Mouse (Mus musculus) pancreas, adult 10 weeks (tissue): ENCODE measurements around the gene Rhox13. TPM values are rescaled to one million over a fixed set of nuclear protein-coding genes. Genes with fewer than 3 reads are reported as not detected.

ENCODE experiments used
- polyA plus RNA-seq: library from polyadenylated mRNA; stranded (reverse); fragments of 350-450 nt; fragmentation: Illumina TruSeq; extraction: RNeasy Lipid Tissue Mini Kit (QIAGEN cat#74804); gene quantifications from one replicate; pipeline ENCODE4 v1.2.3, GENCODE M21; 2015; ENCODE audit warnings: low read depth, low replicate concordance; ENCODE audit not compliant: insufficient read depth

Gene Rhox13
- not detected for polyA plus RNA-seq

DNA sequence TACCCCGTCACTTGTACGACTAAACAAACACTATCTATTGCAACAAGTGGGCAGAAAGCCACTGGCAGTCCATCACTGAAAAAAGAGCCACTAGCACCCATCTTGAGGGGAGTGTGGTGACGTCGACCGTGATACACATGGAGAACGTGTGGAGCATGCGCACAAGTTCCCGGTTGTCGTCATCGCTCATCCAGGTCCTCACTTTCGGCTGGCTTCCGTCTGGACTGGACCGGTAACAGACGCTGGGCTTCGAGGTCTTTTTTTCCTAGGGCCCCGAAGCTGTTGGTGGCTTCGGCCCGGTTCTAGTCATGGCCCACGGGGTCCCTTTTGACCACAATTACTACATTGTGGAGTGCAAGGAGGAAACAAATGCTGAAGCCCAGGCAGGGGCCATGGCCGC, at the start of gene Rhox13:
TSS of gene Rhox13 (plus strand) at position 238 of the 400 bp plus-strand sequence.

DNA sequence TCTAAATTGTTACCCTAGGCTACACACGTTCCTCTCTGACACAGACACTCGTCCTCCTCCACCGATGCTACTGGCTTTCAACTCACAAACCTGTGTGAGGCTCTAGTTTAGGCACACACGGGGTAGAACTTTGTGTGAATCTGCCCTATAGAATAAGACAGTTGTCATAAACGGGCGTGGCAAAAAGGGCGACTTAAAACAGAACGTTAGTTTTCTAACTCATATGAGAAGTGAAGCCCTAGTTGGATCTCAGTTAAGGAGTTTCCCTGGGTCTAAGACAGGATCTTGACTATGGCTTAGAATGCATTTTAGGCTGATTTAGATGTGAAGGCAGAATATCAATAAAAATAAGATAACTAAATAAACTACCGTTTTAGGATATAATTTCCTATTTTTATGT, 36.0 kb upstream of the Rhox13 start, which contains the start of gene Rhox11:
TSS of gene Rhox11 (minus strand) at position 101 of the 400 bp plus-strand sequence.

DNA sequence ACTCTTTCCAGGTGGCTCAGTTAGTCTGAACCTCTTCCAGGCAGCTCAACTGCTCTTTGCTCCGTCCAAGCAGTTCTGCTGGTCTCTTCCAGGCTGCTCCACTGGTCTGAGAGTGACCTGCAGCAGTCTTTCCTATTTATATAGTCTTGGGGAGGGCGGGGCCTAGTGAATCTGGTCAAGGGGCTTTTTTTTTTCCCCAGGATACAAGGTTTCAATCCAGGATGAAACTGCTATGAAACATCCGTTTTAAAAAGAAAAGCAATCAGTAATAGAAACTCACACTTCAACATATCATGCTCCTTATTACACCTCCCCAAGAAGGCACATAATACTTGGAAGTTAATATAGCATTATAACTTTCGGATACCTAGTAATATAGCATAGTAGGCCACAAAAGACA, 10.2 kb upstream of the Rhox13 start, which contains the start of gene Rhox12:
TSS of gene Rhox12 (minus strand) at position 101 of the 400 bp plus-strand sequence.

Other genes starting within 250 kb of the Rhox13 start
- gene Rhox8, start 242.3 kb upstream of the Rhox13 start, polyA plus RNA-seq = not detected
- gene Rhox7b, start 224.0 kb upstream of the Rhox13 start, polyA plus RNA-seq = not detected
- gene Rhox9, start 219.4 kb upstream of the Rhox13 start, polyA plus RNA-seq = not detected
- gene Btg1-ps1, start 102.4 kb upstream of the Rhox13 start, polyA plus RNA-seq = not detected
- not detected for gene Btg1-ps2, start 78.1 kb upstream of the Rhox13 start, polyA plus RNA-seq
- gene Rhox10, start 54.7 kb upstream of the Rhox13 start, polyA plus RNA-seq = not detected
- gene Rhox11, start 36.1 kb upstream of the Rhox13 start, polyA plus RNA-seq = not detected
- gene Rhox12, start 10.3 kb upstream of the Rhox13 start, polyA plus RNA-seq = not detected
- gene Zbtb33, start 68.6 kb downstream of the Rhox13 start, polyA plus RNA-seq = 2.5 TPM
- gene Tmem255a, start 131.2 kb downstream of the Rhox13 start, polyA plus RNA-seq = 3.0 TPM
- gene Atp1b4, start 195.0 kb downstream of the Rhox13 start, polyA plus RNA-seq = not detected